Mouse (Mus musculus): ENCODE measurements at regions not wholly inside any gene's neighbourhood (a gene's known extent, or its start where the extent isn't known, plus 50 kb on each side); places are given as distances from the start of the nearest gene placed in this dataset.

DNA sequence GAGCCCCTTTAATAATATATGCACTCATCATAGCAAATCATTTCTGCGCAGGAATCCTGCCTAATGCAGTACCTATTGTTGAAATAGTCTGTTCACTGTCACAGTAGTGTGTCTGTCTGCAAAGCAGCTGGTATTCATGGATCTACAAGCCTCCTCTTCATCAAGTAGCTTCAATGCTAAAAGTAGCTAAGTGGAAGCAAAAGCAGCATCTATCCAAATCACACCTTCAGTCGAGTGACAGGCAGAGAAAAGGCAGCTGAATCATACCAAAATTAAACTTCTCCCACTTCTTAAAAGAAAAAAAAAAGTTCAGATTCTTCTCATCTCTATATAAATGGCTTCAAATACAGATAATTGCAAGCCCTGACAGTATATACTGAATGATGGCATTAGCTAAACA lies 96.2 kb upstream of the Setmar start:
- H3K4me2 ChIP-seq (replicated peaks; ENCODE audit: low read depth, low read length) = no peak overlapping the region
- H3K4me1 ChIP-seq (replicated peaks; ENCODE audit: control insufficient read depth, insufficient read depth, low read length) = no peaks in the 10 kb centered on the region
- H3K9me3 ChIP-seq (ENCODE audit: control insufficient read depth, low read length) = no peaks in the 10 kb centered on the region
- ATAC-seq (ENCODE audit: low FRiP score) = no peak
- H3K36me3 ChIP-seq (ENCODE audit: control insufficient read depth, insufficient read depth, low read length) = no peaks in the 10 kb centered on the region
- no peak for DNase-seq (ENCODE audit: low spot score)
- WGBS = 86% methylated on average over 2 of the region's 2 CpGs
- H3K4me3 ChIP-seq (ENCODE audit: low read depth, low read length) = no peak overlapping the region
- H3K27me3 ChIP-seq (ENCODE audit: control insufficient read depth, insufficient read depth, low read length) = no peaks in the 10 kb centered on the region
- H3K27ac ChIP-seq (ENCODE audit: low read depth, low read length) = no peak overlapping the region
- H3K9ac ChIP-seq (ENCODE audit: low read depth, low read length) = no peak overlapping the region

DNA sequence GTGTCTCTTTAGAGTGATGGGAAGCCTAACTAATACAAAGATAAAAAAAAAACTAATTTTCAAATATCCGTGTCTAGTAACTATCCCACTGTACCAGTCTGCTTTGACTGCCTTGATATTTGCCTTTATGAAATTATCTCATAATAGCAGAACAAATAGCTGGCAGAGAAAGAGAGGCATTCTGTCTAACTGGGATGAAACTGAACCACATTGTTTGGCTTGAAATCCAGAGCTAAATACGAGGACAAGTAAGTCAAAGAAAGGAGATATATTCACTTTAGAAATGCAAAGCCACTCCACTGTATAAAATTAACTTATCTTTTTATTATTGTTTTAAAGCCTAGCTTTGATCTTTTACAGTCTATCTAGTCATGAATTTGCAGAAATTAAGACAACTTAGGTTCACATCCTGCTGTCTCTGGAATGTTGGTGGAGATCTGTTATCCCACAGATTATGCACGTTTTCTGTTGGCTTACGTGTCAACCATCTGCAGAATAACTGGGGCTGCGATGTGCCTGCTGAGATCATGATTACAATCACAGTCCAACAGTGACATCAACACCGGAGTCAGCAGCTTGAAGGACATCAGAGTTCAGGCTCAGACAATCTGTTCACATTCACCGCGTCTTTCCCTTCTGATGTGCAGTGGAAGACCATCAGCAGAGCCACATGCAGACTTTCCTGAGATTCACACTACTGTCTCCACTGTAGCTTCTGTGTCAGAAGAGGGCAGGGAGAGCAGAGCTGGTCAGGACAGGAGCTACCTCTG lies 65.7 kb upstream of the Setmar start:
- Histone ChIP-seq H3K9ac (ENCODE audit: low read depth, low read length) (no peak overlapping the region), H3K27me3 (ENCODE audit: control insufficient read depth, insufficient read depth, low read length) (no peaks in the 10 kb centered on the region), H3K36me3 (ENCODE audit: control insufficient read depth, insufficient read depth, low read length) (no peaks in the 10 kb centered on the region), H3K4me1 (replicated peaks; ENCODE audit: control insufficient read depth, insufficient read depth, low read length) (no peaks in the 10 kb centered on the region), H3K27ac (ENCODE audit: low read depth, low read length) (no peak overlapping the region), H3K4me2 (replicated peaks; ENCODE audit: low read depth, low read length) (no peak overlapping the region), H3K9me3 (ENCODE audit: control insufficient read depth, low read length) (no peaks in the 10 kb centered on the region), H3K4me3 (ENCODE audit: low read depth, low read length) (no peak overlapping the region)
- ATAC-seq (ENCODE audit: low FRiP score) (no peak), DNase-seq (ENCODE audit: low spot score) (no peak)
- 82% methylated on average over 8 of the region's 8 CpGs for WGBS

DNA sequence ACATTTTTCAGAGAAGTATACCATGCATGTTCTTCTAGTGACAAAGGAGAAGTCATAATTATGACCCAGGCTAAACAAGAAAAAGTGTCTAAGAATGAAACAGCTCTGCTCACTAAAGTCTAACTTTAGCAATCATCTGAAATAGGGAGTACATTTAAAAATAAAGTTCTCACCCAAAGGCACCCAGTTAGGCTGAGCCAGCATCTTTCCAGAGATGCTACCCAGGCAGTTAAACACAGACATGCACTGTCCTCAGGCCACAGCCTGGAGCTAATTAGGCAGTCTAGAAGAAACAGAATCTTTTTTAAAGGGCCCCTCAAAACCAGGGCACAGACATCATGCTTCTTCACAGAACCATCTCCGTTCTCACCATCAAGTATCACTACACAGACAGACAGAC lies 61.6 kb upstream of the Setmar start:
- no peaks in the 10 kb centered on the region for H3K36me3 ChIP-seq (ENCODE audit: control insufficient read depth, insufficient read depth, low read length)
- 80% methylated on average over 1 of the region's 1 CpGs for WGBS
- ATAC-seq (ENCODE audit: low FRiP score) (no peak), DNase-seq (ENCODE audit: low spot score) (no peak)
- no peaks in the 10 kb centered on the region for H3K27me3 ChIP-seq (ENCODE audit: control insufficient read depth, insufficient read depth, low read length)
- no peaks in the 10 kb centered on the region for H3K4me1 ChIP-seq (replicated peaks; ENCODE audit: control insufficient read depth, insufficient read depth, low read length)
- H3K4me2 ChIP-seq (replicated peaks; ENCODE audit: low read depth, low read length) = no peak overlapping the region
- no peaks in the 10 kb centered on the region for H3K9me3 ChIP-seq (ENCODE audit: control insufficient read depth, low read length)
- no peak overlapping the region for H3K9ac ChIP-seq (ENCODE audit: low read depth, low read length)
- H3K27ac ChIP-seq (ENCODE audit: low read depth, low read length) = no peak overlapping the region
- no peak overlapping the region for H3K4me3 ChIP-seq (ENCODE audit: low read depth, low read length)

DNA sequence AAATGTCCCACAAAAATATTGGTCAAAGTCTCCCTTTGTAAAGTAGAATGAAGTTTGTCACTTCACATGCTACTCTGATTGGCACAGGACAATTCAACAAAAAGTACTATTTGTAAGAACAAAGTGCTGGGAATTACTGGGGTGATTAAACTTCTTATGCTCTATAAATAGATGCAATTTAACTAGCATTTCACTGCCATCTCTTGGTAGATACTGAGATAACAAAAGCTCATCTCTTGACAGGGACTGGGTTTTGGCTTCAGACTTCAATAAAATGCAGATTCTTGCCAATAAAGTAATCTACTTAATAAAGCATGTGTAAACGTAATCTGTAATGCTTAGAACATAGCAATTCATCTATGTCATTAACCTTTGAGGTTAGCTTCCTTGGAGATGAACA lies 56.5 kb upstream of the Setmar start:
- no peaks in the 10 kb centered on the region for H3K27me3 ChIP-seq (ENCODE audit: control insufficient read depth, insufficient read depth, low read length)
- ATAC-seq (ENCODE audit: low FRiP score) (no peak), DNase-seq (ENCODE audit: low spot score) (no peak)
- no peak overlapping the region for H3K27ac ChIP-seq (ENCODE audit: low read depth, low read length)
- no peaks in the 10 kb centered on the region for H3K4me1 ChIP-seq (replicated peaks; ENCODE audit: control insufficient read depth, insufficient read depth, low read length)
- no peaks in the 10 kb centered on the region for H3K9me3 ChIP-seq (ENCODE audit: control insufficient read depth, low read length)
- no peaks in the 10 kb centered on the region for H3K36me3 ChIP-seq (ENCODE audit: control insufficient read depth, insufficient read depth, low read length)
- no peak overlapping the region for H3K4me3 ChIP-seq (ENCODE audit: low read depth, low read length)
- H3K4me2 ChIP-seq (replicated peaks; ENCODE audit: low read depth, low read length) = no peak overlapping the region
- no peak overlapping the region for H3K9ac ChIP-seq (ENCODE audit: low read depth, low read length)
- WGBS = 67% methylated on average over 1 of the region's 1 CpGs

All from hindbrain, embryonic 11.5 days (tissue).